Mouse (Mus musculus) intestine, postnatal 0 days (tissue): ENCODE results near the gene Shank3. TPM values are rescaled to one million over a fixed set of nuclear protein-coding genes. Genes with fewer than 3 reads are reported as not detected.

Source experiments
- ATAC-seq: fragments of 200-750 bp; cut with Nextera tagmentation; 2 replicates; pipeline ENCODE4 v1.8.0; 2017; ENCODE audit warnings: mild to moderate bottlenecking, moderate TSS enrichment, moderate library complexity
- H3K27ac ChIP-seq: fragments of 300-500 bp; sonication (generic); 2 replicates; pipeline ENCODE4 v1.5.1; 2014; ENCODE audit warnings: mild to moderate bottlenecking, low read depth, low read length, moderate library complexity
- H3K27me3 ChIP-seq: fragments of 300-500 bp; sonication (generic); replicated peaks from 2 replicates; pipeline ENCODE4 v1.6.1; 2014; ENCODE audit warnings: low read length, mixed read lengths; ENCODE audit not compliant: control insufficient read depth, insufficient read depth
- H3K36me3 ChIP-seq: fragments of 300-500 bp; sonication (generic); 2 replicates; pipeline ENCODE4 v1.6.1; 2014; ENCODE audit warnings: mild to moderate bottlenecking, moderate library complexity; ENCODE audit not compliant: control insufficient read depth, insufficient read depth
- H3K4me1 ChIP-seq: fragments of 300-500 bp; sonication (generic); replicated peaks from 2 replicates; pipeline ENCODE4 v1.6.1; 2014; ENCODE audit warnings: antibody characterized with exemption, low read length, mixed read lengths; ENCODE audit not compliant: control insufficient read depth, insufficient read depth
- H3K4me2 ChIP-seq: fragments of 300-500 bp; sonication (generic); replicated peaks from 2 replicates; pipeline ENCODE4 v1.6.1; 2014; ENCODE audit warnings: low read depth, mild to moderate bottlenecking, moderate library complexity
- H3K4me3 ChIP-seq: fragments of 300-500 bp; sonication (generic); 2 replicates; pipeline ENCODE4 v1.5.1; 2014; ENCODE audit warnings: low read depth, low read length
- H3K9ac ChIP-seq: fragments of 300-500 bp; sonication (generic); 2 replicates; pipeline ENCODE4 v1.6.1; 2014; ENCODE audit warnings: mild to moderate bottlenecking, low read depth, low read length
- H3K9me3 ChIP-seq: fragments of 300-500 bp; sonication (generic); 2 replicates; pipeline ENCODE4 v1.6.1; 2016; ENCODE audit warnings: mixed run types; ENCODE audit not compliant: control insufficient read depth
- CTCF ChIP-seq: sonication (generic); IDR thresholded peaks from 2 replicates; pipeline ENCODE4 v1.5.1; 2016; ENCODE audit warnings: low read depth, mild to moderate bottlenecking, control low read depth, antibody characterized with exemption, moderate library complexity
- WGBS: fragments of 180-500 bp; shearing (Covaris S2); extraction: QIAGEN DNeasy Blood & Tissue Kit; methylation state at CpG from one replicate; pipeline ENCODE4 v1.1.7; 2014; 5-methylcytosine and 5-hydroxymethylcytosine counted together
- polyA plus RNA-seq: library from polyadenylated mRNA; unstranded; fragments of >200 nt; fragmentation: Nextera tagmentation; extraction: Ambion mirVana; gene quantifications from 2 replicates; pipeline ENCODE4 v1.2.1, GENCODE M21; 2015

Shank3 gene
- polyA plus RNA-seq, 1 experiment from 2014 or later, result 0.51 TPM

DNA sequence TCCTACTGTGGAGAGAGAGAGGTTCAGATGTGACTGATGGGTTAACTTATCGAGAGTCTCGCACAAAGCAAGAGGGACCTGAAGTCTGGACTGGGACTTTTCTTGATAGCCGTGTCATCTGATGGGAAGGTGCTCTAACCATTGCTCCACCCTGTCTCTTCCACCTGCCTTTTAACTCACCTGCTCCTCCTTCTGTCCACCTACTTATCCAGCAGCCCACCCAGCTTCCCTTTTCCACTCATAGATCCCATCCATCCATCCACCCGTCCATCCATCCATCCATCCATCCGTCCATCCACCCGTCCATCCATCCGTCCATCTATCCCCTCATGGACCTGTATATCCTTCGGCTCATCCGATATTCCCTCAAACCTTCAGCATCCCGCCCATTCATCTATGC lies 29.5 kb downstream of the Shank3 start:
- no peaks in the 10 kb centered on the region for H3K4me1 ChIP-seq
- no peak overlapping the region for H3K27ac ChIP-seq
- H3K27me3 ChIP-seq, result peaks cover 12% of the 10 kb centered on the region
- no peaks in the 10 kb centered on the region for H3K9me3 ChIP-seq
- no peak overlapping the region for H3K4me2 ChIP-seq
- H3K4me3 ChIP-seq, result no peak overlapping the region
- TF ChIP-seq CTCF, result no peak
- ATAC-seq, result no peak
- 95% methylated on average over 10 of the region's 10 CpGs for WGBS
- H3K36me3 ChIP-seq, result no peaks in the 10 kb centered on the region
- H3K9ac ChIP-seq, result no peak overlapping the region

DNA sequence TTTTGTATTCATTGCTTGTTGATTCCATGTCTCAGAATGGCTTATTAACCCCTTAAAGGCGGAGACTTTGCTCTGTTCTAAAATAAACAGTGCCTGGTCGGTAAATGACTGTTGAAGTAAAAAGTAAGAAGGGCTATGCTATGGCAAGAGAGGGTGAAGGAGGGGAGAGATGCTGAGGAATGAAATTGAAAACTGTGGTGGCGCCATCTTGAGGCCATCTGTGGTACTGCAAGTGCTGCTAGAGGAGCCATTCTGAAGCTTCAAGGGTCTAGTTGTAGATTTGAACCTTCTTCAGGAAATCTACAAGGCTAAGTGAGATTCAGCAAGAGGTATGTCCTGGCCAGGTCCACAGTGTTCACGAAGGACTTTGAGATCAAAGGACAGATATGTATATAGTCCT lies 30.9 kb downstream of the Shank3 start:
- WGBS, result 9% methylated on average over 4 of the region's 4 CpGs
- Histone ChIP-seq H3K27me3 (no peaks in the 10 kb centered on the region; the same call in 1 of the 2 replicates), H3K9ac (no peak overlapping the region), H3K4me1 (no peaks in the 10 kb centered on the region), H3K4me2 (no peak overlapping the region), H3K27ac (no peak overlapping the region), H3K36me3 (no peaks in the 10 kb centered on the region), H3K4me3 (no peak overlapping the region), H3K9me3 (no peaks in the 10 kb centered on the region)
- ATAC-seq, result no peak
- TF ChIP-seq CTCF, result peak; percentile 88

DNA sequence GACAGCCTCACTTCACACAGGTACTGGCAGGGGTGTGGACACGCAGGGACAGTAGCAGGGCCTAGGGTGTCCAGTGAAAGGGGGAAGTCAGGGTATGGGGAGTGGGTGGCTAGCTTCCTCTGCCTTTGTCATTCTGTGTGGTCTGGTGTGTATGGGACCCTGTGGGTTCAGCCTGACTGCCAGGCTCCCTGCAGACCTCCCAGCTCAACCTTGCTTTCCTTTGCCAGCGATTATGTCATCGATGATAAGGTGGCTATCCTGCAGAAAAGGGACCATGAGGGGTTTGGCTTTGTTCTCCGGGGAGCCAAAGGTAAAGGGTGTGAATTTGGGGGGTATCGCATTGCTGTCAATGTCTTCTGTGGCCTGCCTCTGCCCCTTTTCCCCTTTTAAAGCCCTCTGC lies 32.0 kb downstream of the Shank3 start:
- H3K9ac ChIP-seq, result no peak overlapping the region
- WGBS, result 98% methylated on average over 5 of the region's 5 CpGs
- no peaks in the 10 kb centered on the region for H3K27me3 ChIP-seq
- H3K36me3 ChIP-seq, result no peaks in the 10 kb centered on the region
- H3K4me1 ChIP-seq, result no peaks in the 10 kb centered on the region
- H3K27ac ChIP-seq, result no peak overlapping the region
- H3K4me2 ChIP-seq, result no peak overlapping the region
- ATAC-seq, result no peak
- H3K4me3 ChIP-seq, result no peak overlapping the region
- H3K9me3 ChIP-seq, result no peaks in the 10 kb centered on the region
- no peak for TF ChIP-seq CTCF

DNA sequence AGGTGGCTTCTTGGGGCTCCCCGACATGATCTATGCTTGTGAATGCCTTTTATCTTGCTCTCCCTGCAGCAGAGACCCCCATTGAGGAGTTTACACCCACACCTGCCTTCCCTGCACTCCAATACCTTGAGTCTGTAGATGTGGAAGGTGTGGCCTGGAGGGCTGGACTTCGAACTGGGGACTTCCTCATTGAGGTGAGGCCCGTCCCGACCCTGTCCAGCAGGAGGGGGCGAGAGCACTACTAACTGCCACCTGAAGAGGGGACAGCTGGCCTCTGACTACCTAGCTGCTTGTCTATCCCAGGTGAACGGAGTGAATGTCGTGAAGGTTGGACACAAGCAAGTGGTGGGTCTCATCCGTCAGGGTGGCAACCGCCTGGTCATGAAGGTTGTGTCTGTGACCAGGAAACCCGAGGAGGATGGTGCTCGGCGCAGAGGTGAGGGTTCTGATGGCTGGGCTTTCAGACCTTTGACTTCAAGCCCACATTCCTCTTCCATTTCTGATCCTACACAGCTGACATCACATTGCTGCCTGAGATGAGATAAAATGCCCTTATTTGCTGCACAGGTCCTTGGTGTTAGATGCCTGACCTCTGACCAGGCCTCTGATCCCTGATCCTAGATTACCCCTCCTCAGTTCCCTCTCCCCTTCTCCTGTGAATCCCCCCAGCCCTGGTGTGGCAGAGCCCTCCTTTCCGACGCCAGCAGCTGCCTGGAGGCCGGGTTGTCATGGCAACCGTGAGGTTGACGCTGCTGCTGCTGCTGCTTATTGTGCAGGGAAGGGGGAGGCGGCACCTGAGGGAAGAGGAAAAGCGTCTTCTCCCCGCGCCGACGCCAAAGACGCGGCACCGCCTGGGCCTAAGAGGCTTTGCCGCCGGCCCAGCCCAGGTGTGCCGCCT lies 32.9 kb downstream of the Shank3 start:
- Histone ChIP-seq H3K4me2 (peak overlapping the region; percentile 13), H3K4me1 (no peaks in the 10 kb centered on the region), H3K27ac (no peak overlapping the region), H3K36me3 (no peaks in the 10 kb centered on the region), H3K4me3 (0 out of 2 replicates have a peak overlapping the region, but pooled peaks have one; percentile 0), H3K9ac (no peak overlapping the region), H3K27me3 (no peaks in the 10 kb centered on the region), H3K9me3 (no peaks in the 10 kb centered on the region)
- peak; percentile 69 for ATAC-seq
- TF ChIP-seq CTCF, result peak; percentile 22; the same call in 1 of the 2 replicates
- WGBS, result 24% methylated on average over 29 of the region's 29 CpGs

DNA sequence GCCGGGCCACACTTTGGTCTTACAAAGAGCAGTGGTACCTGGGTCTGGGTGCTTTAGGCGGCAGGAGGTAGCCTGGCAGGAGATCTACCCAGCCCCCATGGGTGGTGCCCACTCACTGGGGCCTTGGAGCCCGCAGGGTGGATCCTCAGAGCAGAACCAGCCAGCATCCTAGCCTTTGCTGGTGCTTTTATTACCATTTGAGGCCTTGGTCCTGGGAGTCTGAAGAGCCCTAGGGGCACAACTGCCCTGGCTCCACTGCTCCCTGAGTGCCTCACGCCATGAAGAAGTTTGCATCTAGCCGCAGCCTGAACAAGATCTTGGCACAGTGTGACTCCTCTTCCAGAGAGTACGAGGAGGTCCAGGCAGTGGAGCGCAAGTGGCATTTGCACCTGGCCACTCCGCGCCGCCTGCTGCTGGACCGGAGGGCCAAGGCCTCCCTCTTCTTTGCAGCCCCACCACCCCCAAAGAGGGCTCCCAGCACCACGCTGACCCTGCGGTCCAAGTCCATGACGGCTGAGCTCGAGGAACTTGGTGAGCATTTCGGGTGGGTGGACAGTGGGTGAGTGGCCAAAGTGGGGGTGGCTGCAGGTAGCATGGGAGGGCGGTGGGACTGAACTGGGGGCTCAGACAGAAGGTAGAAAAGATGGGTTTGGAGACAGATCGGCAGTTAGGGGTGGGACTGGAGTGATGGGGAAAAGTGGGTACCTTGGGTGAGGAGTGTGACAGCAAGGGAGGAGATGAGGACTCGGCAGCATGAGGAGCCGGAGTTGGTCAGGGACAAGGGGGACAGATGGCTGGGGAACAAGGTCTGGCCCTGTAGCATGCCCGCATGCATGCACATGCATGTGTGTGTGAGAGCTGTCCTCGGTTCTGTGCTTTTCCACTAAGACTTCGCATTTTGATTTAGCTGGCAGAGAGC lies 33.8 kb downstream of the Shank3 start:
- H3K27me3 ChIP-seq, result no peaks in the 10 kb centered on the region
- no peak for TF ChIP-seq CTCF
- H3K4me1 ChIP-seq, result no peaks in the 10 kb centered on the region
- 83% methylated on average over 23 of the region's 23 CpGs for WGBS
- H3K9ac ChIP-seq, result no peak overlapping the region
- peak overlapping the region; percentile 13 for H3K4me2 ChIP-seq
- ATAC-seq, result no peak
- no peaks in the 10 kb centered on the region for H3K9me3 ChIP-seq
- no peak overlapping the region for H3K4me3 ChIP-seq
- no peak overlapping the region for H3K27ac ChIP-seq
- H3K36me3 ChIP-seq, result no peaks in the 10 kb centered on the region

DNA sequence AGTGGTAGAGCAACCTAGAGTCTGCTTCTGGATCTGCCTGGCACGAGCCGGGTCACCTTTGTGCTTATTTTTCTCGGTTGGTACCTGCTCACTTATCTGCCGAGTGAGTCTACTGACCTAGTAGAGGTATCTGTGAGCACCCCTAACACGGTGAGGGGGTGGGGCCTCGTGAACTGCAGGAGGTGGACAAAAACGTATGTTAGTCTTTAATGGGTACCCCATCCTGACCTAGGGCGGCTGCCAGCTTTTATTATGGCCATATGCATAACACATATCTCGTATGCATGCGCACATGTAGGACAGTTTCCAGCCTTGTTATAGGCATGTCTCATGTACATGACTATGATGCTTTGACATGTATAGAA lies 34.4 kb downstream of the Shank3 start:
- TF ChIP-seq CTCF, result no peak
- 90% methylated on average over 10 of the region's 10 CpGs for WGBS
- Histone ChIP-seq H3K9ac (no peak overlapping the region), H3K9me3 (no peaks in the 10 kb centered on the region), H3K4me2 (no peak overlapping the region), H3K4me1 (no peaks in the 10 kb centered on the region), H3K36me3 (no peaks in the 10 kb centered on the region), H3K27ac (no peak overlapping the region), H3K27me3 (no peaks in the 10 kb centered on the region), H3K4me3 (no peak overlapping the region)
- no peak for ATAC-seq
